Mouse (Mus musculus) liver (tissue): ENCODE results near the gene A2ml1.

ENCODE experiments used
- DNase-seq: peaks from one replicate; pipeline ENCODE4 v3.0.0-alpha.2; 2020; ENCODE audit warnings: mixed read lengths

Gene A2ml1

DNA sequence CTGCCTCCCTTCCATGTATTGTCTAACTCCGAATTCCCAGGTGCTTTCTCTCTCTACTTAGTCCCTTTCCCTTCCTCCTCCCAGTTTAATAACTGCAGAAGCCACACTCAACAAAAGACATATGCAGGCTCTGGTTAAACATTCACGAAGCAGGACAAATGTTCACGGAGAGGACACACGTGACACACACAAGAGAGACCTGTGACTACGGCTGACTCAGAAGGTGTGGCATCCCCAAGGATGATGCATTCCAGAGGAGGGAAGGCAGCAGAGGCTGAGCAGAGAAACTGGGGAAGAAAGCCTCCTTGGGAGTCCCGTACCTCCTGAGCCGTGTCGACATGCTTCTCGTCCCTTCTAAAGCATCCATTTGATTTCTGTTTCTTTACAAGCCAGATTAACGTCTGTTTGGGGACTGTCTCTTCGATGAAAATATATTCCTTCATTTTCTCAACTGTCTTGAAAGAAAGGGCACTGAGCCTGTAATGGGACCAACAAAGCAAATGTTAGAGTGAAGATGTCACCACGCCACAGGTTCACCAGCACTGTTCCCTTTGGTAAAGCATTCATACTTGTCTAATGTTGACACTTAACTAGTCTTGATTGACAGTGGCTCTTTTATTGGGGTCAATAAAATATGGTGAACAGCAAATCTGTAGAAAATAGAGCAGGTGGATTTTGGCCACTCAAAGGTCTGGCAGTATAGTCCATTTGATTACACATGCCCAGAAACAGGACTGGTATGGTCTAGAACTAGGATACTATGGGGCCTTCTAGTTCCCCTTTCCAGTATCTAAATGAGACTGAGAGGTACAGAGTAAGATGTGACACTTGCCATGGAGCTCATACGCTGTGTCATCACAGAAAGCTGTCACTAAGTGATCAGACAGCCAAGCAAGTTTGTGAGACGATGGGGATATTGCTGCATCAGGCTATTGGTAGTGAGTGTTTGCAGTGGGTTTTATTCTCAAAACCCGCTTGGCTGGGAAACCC lies 31.6 kb downstream of the A2ml1 start:
- DNase-seq = no peak

DNA sequence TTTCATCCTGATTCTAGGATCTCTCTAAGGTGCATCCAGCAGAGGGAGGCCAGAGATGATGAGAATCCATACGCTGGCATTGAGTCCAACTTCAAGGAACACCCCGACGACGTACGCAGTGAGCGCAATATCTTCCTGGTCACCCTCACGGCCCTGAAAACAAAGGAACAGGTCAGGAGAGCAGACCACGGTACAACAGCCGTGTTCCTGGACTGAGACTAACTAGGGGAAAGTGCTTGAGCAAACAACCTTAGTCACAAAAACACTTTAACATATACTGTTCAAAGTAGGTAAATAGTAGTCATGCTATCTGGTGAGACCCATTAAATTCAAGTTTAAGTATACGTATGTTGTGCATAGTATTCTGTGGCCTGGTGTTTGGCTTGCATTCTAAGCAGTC lies 32.9 kb downstream of the A2ml1 start:
- DNase-seq = no peak

DNA sequence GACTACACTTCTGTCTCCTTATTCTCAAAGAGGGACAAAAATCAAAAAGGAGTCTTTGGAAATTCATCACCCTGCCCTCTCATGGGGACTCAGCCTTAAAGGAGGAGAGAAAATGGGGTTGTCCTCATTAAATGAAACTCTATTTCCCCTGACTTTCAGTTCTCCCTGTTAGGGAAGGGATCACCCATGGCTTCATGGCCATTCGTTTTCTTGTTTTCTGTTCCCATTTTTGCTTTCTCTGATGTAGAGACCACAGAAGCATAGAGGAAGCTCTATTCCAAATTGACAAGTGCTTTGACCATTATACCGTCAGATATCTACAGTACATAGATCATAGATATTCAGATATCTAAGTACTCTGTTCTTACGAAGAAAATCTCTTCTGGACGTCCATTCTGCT lies 36.0 kb downstream of the A2ml1 start:
- no peak for DNase-seq

DNA sequence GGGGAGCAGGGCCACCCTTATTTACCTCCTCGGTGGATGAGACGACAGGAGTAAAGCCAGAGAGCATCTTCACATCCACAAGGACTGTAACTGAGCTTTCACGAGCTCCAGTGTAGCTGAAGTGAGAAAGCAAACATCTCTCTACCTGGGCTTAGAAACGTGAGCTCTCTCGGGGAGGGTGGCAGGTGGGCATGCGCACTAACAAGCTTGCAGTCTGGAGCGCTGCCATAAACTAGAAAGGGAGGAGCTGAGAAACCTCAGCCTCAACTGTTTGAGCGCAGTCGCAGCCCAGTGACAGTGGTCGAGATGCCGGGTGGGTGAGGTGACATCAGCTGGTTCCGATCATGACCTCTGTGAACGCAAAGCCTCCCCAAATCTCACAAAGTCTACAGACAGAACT lies 38.2 kb downstream of the A2ml1 start:
- no peak for DNase-seq

DNA sequence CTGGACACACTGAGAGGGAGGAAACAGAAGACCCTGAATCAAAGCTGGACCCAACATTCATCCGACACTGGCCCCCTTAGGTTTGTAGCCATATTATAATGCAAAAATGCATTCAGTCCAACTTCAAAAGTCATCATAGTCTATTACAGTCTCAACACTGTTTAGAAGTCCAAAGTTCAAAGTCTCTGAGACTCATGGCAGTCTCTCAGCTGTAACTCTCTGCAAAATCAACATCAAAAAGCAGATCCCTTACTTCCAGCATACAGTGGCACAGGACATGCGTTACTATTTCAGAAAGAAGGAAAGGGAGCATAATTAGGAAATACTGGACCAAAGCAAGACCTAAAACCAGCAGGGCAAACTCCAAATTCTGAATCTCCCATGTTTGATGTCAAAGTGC lies 46.2 kb downstream of the A2ml1 start:
- no peak for DNase-seq

DNA sequence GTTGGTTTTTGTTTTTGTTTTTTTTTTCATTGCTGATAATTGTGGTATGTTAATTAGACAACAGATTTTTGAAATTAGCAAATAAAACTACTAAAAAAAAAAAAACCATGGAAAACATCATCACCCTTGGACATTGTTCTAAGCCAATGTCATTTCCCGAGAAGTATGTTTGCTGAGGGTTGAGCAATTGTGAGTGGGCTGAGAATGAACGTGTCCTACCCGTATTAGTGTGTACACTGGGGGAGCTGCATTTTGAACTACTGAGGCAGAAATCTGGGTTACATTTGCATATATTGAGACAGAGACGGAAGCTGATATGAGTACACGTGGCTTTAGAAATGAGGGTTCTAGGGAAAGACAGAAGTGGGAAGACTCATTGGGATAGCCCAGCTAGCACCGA lies 48.1 kb downstream of the A2ml1 start:
- no peak for DNase-seq

DNA sequence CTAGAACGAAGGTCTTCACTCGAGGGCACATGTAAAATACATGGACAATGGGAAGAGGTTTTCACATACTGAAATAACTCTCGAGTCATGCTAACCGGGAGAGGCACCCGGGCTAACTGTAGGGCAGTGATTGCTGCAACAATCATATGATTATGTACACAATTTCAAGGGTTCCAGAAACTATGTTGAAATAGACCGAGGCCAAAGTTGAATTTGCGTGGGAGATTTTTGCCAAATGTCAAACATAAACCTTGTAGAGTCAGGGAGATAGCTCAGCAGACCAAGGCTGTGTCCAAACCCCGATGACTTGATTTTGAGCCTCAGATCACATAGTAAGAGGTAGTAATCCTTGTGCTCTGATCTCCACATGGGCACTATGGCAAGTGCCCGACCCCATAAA lies 48.7 kb downstream of the A2ml1 start:
- DNase-seq = no peak

DNA sequence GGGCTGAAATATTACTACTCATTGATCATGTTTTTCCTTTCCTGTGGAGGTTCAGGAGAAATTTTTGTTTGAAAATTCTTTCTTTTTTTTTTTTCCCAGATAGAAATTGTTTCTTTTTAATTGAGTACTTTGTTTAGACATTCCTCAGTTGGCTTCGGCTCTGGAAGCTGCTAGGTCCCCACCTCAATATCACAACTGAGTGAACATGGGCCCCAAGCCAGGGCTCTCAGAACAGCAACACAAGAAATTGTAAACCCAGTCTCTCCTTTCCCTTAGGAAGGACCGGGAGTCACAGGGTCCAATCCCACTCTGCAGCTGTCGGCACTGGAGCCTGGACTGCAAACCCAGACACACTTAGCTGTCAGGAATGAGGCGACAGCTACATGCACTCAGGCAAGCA lies 52.9 kb downstream of the A2ml1 start:
- DNase-seq = no peak

DNA sequence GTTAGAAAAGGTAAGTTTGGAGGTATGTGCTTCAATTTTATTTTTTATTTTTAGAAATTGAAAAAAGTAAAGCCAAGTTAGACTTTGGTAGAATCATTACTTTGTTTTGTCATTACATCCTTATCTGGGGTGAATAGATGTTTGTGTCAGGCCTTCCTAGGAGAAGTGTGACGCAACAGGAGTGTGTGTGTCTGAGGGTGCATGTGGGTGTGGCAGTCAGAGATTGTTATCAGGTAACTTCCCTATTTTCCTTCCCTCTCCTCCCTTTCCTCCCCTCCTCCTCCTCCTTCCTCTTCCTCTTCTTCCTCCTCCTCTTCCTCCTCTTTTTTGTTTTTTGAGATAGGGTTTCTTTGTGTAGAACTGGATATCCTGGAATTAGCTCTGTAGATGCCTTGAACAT lies 54.3 kb downstream of the A2ml1 start:
- DNase-seq = no peak

DNA sequence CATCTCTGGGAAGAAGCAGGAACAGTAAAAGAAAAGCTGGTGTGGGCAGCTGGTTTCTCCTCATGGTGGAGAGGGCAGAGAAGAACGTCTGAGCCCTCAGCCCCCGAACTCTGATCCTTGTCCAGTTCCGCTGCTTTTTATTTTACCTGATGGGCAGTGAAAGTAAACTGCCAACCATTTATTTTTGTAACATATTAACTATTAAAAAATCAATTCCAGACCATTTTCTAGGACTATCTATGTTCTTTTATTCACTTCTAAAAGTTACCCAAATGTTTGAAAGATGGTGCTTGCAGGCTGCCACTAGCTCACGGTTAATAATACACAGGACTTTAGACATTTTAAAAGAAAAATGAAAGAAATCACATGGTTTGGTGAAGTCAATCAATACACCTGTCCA lies 54.8 kb downstream of the A2ml1 start, which contains the start of gene Pzp:
Gene Pzp (minus strand): TSS at position 120 of the 400 bp plus-strand sequence.
- DNase-seq = no peak

DNA sequence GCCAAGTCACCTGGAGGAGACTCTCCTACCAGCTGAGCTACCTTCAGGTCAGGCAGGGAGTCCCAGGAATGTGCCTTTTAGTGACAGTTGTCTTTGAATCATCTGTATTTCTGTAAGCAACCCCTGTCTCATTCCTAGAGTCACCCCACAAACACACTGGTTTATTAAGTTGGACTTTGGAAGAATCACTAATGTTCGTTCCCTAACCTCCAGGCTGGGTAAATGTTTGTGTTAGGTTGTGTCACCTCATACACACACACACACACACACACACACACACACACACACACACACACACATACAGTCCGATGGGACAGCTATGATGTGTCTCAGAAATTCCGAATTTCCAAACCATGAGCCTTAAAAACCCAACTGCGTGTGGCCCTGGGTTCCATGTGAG lies 55.6 kb downstream of the A2ml1 start:
- no peak for DNase-seq

DNA sequence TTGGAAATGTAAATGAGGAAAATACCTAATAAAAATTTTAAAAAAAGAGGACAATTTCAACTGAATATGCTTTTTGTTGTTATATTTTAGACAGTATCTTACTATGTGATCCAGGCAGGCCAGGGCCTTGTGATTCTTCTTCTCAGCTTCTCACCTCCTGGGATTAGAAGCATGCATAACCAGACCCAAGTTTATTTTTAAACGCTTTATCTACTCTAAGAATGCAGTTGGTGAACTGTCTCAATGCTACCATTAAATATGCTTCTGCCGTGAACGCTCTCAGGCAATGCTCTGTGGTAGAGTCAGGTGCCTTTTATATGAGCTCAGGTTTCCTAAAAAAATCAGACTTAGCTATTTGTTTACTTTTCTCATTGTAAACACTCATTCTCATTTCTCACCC lies 58.0 kb downstream of the A2ml1 start:
- DNase-seq = no peak

DNA sequence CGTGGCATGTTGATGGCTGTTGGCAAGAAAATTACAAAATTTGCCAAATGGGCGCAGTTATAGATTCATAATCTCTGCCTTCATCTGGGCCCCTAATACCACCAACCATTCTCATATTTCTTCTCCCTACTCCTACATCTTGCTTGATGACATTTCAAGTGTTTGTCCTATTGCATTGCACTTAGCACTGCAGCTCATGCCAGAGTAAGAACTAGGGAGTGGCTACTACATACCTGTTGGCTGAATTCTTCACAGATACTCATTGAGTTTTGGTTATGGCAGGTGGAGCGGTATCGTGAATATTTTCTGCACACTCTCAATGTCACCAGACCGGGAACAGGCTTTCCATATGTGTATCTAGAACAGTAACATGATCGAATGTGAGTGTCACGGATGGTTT lies 62.2 kb downstream of the A2ml1 start:
- no peak for DNase-seq

DNA sequence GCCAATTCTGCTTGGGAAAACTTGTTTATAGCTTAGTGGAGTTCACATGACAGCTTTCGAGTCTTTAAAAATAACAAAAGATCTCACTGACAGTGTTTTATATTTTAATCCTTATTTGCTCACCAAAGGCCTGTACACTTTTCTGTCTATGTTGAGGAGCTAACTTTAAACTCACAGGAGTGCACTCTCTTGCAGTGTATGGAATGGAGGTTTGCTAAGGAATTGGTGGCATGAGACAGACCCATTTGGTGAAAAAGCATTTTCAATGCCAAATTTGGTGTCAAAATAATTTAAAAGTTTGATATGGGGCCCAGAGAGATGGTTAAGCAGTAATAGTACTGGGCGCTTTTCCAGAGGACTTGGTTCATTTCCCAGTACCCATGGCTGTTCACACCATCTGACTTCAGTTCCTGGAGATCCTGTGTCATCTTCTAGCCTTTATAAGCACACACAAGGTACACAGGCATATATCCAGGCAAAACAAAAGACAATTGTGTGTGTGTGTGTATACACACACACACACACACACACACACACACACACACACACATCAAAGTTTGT lies 75.7 kb downstream of the A2ml1 start:
- no peak for DNase-seq

DNA sequence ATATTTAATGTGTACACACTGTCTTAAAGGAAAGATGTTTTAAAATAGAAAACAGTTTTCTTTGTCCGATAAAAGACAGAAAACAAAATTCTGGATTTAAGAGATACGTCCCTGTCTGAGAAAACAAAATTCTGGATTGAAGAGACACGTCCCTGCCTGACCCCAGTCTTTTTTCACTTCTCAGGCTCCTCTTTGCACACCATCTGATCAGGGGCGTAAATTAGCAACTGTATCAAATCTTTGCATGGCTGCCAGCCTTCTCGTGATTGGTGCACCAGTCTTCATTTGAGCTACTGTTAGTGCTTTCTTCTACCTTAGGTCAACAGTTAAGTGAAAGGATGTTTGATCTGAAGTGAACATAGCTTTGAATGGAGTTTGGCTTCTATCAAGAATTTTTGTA lies 76.7 kb downstream of the A2ml1 start:
- DNase-seq = no peak

DNA sequence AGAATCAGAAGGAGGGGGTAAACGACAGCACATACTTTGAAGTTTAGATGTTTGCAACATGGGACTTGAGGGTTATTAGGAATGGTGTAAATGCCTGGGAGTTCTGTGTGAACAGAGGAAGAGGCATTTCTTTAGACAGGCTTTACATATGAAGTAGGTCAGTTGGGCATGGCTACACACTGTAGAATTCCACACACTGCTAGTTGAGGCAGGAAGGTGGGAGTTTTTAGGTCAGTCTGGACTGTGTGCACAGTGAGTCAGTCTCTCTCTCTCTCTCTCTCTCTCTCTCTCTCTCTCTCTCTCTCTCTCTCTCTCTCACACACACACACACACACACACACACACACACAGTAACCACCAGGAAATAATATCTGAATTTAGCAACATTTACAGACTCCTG lies 86.1 kb downstream of the A2ml1 start:
- no peak for DNase-seq

DNA sequence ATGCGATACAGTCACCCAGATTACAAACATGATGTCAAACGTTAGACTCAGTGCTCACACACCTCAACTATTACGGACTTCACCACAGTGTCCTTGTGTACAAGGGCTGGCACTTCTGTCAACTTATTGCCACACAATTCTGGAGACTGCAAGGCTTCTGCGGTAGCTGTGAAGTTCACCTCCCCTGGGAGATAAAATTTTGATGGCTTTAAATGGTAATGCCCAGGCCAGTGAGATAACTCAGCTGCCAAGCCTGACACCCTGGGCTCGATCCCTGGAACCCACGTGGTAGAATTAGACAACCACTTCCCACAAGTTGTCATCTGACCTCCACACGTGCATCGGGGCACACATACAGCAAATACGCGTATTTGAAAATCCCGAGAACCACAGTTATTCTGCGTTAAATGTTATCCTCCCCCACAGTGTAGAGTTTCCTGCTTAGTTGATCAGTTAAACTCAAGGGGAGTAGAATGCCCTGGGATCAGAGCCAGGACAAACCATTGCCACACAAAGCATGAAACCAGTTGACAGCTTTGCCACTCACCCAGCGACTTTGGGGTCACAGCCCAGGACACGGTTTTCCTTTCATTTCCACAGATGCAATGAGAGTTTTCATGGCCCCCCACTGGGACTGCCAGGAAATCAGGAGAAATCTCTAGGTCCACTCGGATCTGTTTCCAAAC lies 86.6 kb downstream of the A2ml1 start:
- DNase-seq = no peak

DNA sequence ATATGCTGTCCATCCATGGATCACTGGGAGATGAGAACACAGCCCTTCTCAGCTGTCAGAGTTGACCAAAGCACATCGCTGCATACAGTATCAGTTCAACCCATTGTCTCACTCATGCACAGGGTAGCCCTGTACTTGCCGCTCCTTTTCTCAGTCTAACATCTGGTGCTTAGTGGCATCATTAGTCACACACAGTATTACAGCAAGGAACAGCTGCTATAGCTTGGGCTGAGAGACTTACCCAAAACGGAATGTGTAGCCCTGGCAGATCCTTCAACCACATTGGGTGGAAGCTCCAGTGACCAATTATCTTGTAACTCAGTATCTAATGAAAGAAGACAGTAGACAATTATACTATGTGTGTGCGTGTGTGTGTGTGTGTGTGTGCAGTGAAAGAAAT lies 89.5 kb downstream of the A2ml1 start:
- DNase-seq = no peak

DNA sequence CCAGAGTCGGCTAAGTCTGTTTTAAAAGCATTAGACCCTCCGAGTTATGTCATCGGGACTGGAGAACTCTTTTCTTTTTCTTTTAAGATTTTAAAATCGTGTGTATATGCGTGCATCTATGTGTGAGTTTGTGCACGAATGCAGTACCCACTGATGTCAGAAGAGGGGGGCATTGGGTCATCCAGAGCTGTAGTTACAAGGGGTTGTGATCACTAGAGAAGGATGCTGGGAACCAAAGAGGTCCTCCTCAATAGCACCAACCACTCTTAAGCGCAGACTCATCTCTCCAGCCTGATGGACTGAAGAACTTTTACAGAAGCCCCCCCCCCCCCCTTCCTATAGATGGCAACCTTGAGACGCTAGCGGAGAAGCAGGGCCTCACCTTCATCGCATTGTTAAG lies 91.3 kb downstream of the A2ml1 start:
- no peak for DNase-seq
